11 mouse cellular contexts compared by ENCODE assay signal in genomic region chr11:106614339-106614645, GRCm38 (mm10). TPM values are rescaled to one million over a fixed set of nuclear protein-coding genes. Genes with fewer than 3 reads are reported as not detected.
DNase-seq lines count a peak whose midpoint lies in the region; ATAC-seq and TF ChIP-seq lines count a peak whose summit lies in the region.
"Had no signal": no experiment of that assay in that cellular context is flagged by ENCODE, and none has a peak within 500 bp of the region (broad histone marks: within the 10 kb centered on the region; RNA-seq: fewer than 3 reads in every experiment).

No protein-coding gene starts in this region.

- no peaks in the 10 kb centered on the region for H3K9me3 ChIP-seq in heart, embryonic 16.5 days (replicated peaks; ENCODE audit: control insufficient read depth, low read length)
- H3K9me3 ChIP-seq in limb, embryonic 10.5 days (replicated peaks) = no peaks in the 10 kb centered on the region
- H3K9me3 ChIP-seq: embryonic facial prominence, embryonic 12.5 days; G1E had no signal

- peak overlapping the region; percentile 88 for H3K27ac ChIP-seq in bone marrow macrophage, adult 2 months (ENCODE audit: insufficient read depth, low read depth, low read length)
- H3K27ac ChIP-seq in heart, embryonic 16.5 days (ENCODE audit: low read length) = peak overlapping the region; percentile 64
- no peak overlapping the region for H3K27ac ChIP-seq in limb, embryonic 10.5 days
- H3K27ac ChIP-seq: embryonic facial prominence, embryonic 12.5 days had no signal

- no peak for TF ChIP-seq POLR2A in bone marrow macrophage, adult 2 months (IDR thresholded peaks at IDR 0.05; ENCODE audit: borderline replicate concordance, low read depth, low read length)

- H3K9ac ChIP-seq in heart, embryonic 16.5 days (ENCODE audit: low read length) = no peak overlapping the region
- H3K9ac ChIP-seq: embryonic facial prominence, embryonic 12.5 days had no signal

- H3K4me2 ChIP-seq in heart, embryonic 16.5 days (ENCODE audit: low read depth, low read length) = no peak overlapping the region

- peak; percentile 24 for DNase-seq in kidney, postnatal 14 days
- DNase-seq in kidney, postnatal 25 days = no peak
- no peak for DNase-seq in embryo, embryonic 11 days
- no peak for DNase-seq in limb, embryonic 10.5 days (ENCODE audit: low spot score)
- DNase-seq in cerebellum, postnatal 25 days = no peak
- DNase-seq: midbrain, embryonic 14.5 days had no signal

- 0 out of 2 replicates have a peak overlapping the region, but pooled peaks have one; percentile 6 for H3K4me3 ChIP-seq in bone marrow macrophage, adult 2 months (ENCODE audit: insufficient read depth, low read length)
- no peak overlapping the region for H3K4me3 ChIP-seq in heart, embryonic 16.5 days (ENCODE audit: low read length)
- H3K4me3 ChIP-seq in limb, embryonic 10.5 days = no peak overlapping the region

- H3K4me1 ChIP-seq in bone marrow macrophage, adult 2 months (ENCODE audit: control insufficient read depth, insufficient read depth, low read length) = peaks cover 37% of the 10 kb centered on the region
- H3K4me1 ChIP-seq in heart, embryonic 16.5 days (ENCODE audit: control insufficient read depth, insufficient read depth, low read length) = peaks cover 27% of the 10 kb centered on the region
- H3K4me1 ChIP-seq in limb, embryonic 10.5 days = peaks cover 24% of the 10 kb centered on the region

- no peaks in the 10 kb centered on the region for H3K27me3 ChIP-seq in heart, embryonic 16.5 days (ENCODE audit: control insufficient read depth, insufficient read depth, low read length)
- H3K27me3 ChIP-seq in limb, embryonic 10.5 days (ENCODE audit: low read depth, poor library complexity, severe bottlenecking) = peaks cover 8% of the 10 kb centered on the region
- H3K27me3 ChIP-seq: embryonic facial prominence, embryonic 12.5 days had no signal

- 15% methylated on average over 4 of the region's 4 CpGs for WGBS in heart, embryonic 16.5 days
- WGBS in limb, embryonic 10.5 days = 91% methylated on average over 4 of the region's 4 CpGs

- no peak for ATAC-seq in heart, embryonic 16.5 days (replicated peaks; ENCODE audit: extremely low read depth, insufficient read depth, low FRiP score)
- peak; percentile 29 for ATAC-seq in megakaryocyte, adult 5-6 weeks (ENCODE audit: poor library complexity, severe bottlenecking)

- H3K36me3 ChIP-seq in heart, embryonic 16.5 days (ENCODE audit: control insufficient read depth, insufficient read depth) = no peaks in the 10 kb centered on the region
- H3K36me3 ChIP-seq in limb, embryonic 10.5 days = no peaks in the 10 kb centered on the region
- H3K36me3 ChIP-seq: embryonic facial prominence, embryonic 12.5 days; G1E had no signal

- TF ChIP-seq CTCF in bone marrow macrophage, adult 2 months (IDR thresholded peaks at IDR 0.05; ENCODE audit: low read depth, low read length) = no peak

RNA-seq across cellular contexts. Expression of gene Tex2, which starts 1.1 kb away (rescaled TPM):
- polyA plus RNA-seq in bone marrow macrophage, adult 2 months (2012; ENCODE audit: insufficient read depth, insufficient read length, missing spikeins) = 22.8 and 25.0 TPM in 2 replicates
- 14.2 and 15.0 TPM in 2 replicates for polyA plus RNA-seq in heart, embryonic 16.5 days (2015; fragmentation: Nextera tagmentation; extraction: Ambion mirVana)
- 27.4 and 30.3 TPM in 2 replicates for total RNA-seq in megakaryocyte, adult 5-6 weeks (2015)
- 39.8 and 43.5 TPM in 2 replicates for total RNA-seq in megakaryocyte, adult 5-6 weeks (2017)
- 6.9 and 7.2 TPM in 2 replicates for polyA plus RNA-seq in limb, embryonic 10.5 days (2016; fragmentation: Nextera tagmentation; extraction: Ambion mirVana)
